Mouse (Mus musculus) naive thymus-derived CD4-positive, alpha-beta T cell, adult 5 months (primary cell): ENCODE measurements around the gene Gnao1. TPM values are rescaled to one million over a fixed set of nuclear protein-coding genes. Genes with fewer than 3 reads are reported as not detected.

ENCODE experiments used
- polyA plus RNA-seq: library from polyadenylated mRNA; unstranded; fragments of 100-300 nt; shearing (Covaris generic); gene quantifications from one replicate; pipeline ENCODE4 v1.2.1, GENCODE M21; 2017

Gene Gnao1
- polyA plus RNA-seq: not detected

GRCm38 (mm10) chr8:93809686-93810027 is at the start of gene Gnao1:
TSS of gene Gnao1 (plus strand) at chr8:93809966.

GRCm38 (mm10) chr8:94012013-94012951 is 202.5 kb downstream of the Gnao1 start, which contains the start of gene Amfr:
TSS of gene Amfr (minus strand) at chr8:94012842.

Other genes starting within 250 kb of the Gnao1 start
- gene Amfr, start 202.9 kb downstream of the Gnao1 start, polyA plus RNA-seq: 128 TPM
- 128 TPM for gene Nudt21, start 227.1 kb downstream of the Gnao1 start, polyA plus RNA-seq
- 13.6 TPM for gene Ogfod1, start 227.2 kb downstream of the Gnao1 start, polyA plus RNA-seq